Mouse (Mus musculus) neural tube, embryonic 10.5 days (tissue): ENCODE results near the gene Olfr1014.

Experiments
- DNase-seq: peaks from one replicate; pipeline ENCODE4 v3.0.0-alpha.2; 2017; ENCODE audit warnings: low spot score; ENCODE audit errors: extremely low spot score

The Olfr1014 gene

DNA sequence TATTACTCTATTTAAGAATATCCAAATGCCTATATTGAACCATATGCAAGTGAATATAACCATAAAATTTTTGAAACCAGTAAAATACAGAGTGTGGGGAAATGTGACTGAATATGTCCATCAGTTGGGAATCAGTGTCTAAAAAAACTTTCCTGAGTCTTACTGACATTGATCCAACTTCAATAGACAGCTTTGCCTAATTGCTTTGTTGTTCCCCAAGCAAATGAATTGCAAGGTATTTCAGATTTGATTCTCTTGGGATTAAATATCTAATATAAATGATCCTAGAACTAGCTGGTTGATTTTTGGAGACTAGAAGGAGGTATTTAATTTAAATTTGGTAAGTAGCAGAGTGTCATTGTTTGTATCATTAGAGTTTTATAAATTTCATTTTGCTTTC, at the start of gene Olfr1014:
Gene Olfr1014 (plus strand): TSS at position 301 of the 400 bp plus-strand sequence.
- DNase-seq: no peak

DNA sequence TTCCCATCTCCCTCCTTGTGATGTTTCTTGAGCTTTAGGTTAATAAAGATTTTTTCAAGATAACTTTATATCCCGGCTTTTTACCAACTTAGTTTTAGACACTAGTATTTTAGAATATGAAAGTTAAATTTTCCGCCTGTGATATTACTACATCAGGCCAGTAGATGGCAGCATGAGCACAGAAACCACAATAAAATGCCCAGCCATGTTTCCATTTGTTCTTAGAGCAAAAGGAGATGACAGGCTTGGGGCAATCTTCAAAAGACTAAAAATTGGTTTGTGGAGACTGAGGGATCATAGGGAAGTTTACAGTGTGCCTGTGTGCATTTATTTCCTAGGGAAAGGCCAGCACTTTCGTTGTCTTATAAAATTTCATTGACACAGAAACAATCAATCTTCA, 46.7 kb upstream of the Olfr1014 start:
- DNase-seq: peak; percentile 17

DNA sequence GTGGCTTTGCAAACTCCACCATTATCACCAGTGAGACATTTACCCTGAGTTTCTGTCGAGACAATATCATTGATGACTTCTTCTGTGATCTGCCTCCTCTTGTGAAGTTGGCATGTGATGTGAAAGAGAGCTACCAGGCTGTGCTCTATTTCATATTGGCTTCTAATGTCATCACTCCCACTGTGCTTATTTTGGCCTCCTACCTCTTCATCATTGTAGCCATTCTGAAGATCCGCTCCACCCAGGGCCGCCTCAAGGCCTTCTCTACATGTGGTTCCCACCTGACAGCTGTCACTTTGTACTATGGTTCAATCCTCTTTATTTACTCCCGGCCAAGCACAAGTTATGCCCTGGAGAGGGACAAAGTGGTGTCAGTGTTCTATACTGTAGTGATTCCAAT, 18.7 kb upstream of the Olfr1014 start:
- DNase-seq: no peak

DNA sequence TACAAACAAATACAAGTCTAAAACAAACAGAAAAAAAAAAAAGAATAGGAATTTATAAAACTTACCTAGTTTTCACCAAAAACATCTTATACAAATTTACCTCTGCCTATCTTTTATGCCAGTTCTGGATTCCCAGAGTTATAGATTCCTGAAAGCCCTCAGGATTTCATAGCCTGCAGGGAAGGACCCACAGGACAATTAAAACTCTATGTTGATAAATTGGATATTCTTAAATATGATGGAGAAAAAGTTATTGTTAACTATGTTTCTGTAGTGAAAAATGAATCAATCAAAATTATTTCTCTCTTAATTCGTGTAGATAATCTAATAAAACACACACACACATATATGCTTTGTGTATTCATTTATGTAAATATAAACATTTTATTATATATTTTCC, 9.8 kb upstream of the Olfr1014 start, which contains the start of gene Olfr1012:
Gene Olfr1012 (minus strand): TSS at position 101 of the 400 bp plus-strand sequence.
- no peak for DNase-seq

DNA sequence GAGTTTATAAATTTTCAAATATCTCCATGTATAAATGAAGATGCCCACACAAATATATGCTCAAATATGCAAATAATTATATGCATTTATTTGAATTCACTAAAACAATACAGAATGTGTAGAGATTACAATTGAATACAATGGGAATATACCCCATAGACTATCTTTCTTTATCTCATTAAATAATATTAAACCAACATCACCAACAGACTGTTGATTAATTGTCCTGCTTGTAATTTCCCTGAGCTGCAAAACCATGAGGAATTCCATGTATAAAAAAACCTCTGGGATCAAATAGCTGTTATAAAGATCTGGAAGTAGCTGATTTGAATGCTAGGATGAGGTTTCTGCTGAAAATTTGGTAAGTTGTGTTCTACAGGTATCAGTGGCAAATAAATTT, 5.7 kb upstream of the Olfr1014 start, which contains the start of gene Olfr1013:
Gene Olfr1013 (plus strand): TSS at position 301 of the 400 bp plus-strand sequence.
- DNase-seq: no peak

DNA sequence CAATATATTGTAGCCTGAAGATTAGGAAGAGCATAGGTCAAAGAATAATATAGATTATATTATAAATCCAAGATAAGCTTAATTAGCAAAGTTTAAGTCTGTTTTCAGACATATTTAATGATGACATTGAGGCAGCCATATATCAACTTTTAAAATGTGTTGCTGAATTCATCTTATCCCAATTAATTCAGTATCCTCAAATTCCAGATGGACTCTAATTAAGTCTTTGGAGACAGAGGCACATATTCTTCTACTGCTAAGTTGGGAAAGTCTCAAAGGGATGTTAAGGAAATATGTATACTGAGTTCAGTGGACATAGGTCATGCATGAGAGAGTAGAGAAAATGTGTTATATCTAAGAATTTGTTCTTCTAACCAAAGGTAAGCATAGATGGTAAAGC, 9.2 kb downstream of the Olfr1014 start, which contains the start of gene Olfr1015:
Gene Olfr1015 (plus strand): TSS at position 301 of the 400 bp plus-strand sequence.
- DNase-seq: no peak

DNA sequence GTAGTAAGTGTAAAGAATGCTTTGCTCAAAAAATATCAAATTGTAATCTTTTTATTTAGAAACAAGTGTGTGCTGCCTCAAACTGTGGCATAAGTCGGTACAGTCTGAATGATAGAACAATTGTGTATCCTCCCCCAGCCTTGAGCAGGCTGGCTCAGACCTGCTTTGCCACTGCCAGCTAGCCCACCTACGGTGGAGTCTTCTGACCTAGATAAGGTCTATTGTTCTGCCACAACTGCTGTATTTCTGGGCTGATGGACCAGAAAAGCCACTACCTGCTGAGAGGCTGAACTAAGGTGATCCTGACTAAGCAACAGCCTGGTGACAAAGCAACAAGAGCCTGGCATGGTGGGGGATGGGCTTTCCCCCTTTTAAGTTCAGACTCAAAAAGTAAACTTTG, 19.8 kb downstream of the Olfr1014 start:
- DNase-seq: no peak

DNA sequence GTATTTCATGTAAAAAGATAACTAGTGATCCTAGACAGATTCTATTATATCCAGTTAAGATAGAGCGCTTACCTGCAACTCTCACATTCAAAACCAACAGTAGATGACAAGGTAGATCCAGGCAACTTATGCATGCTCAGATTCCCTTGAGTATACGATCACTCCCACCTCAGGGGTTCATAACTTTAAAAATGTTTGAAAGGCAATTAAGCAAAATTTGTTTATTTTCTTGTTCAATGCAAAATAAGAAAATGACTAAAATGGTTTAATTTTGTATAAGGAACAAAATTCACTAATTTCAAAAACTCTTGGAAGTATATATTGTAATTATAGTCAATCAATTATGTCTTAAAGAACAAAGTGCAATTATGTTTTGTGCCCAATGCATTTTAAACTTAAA, 29.9 kb downstream of the Olfr1014 start, which contains the start of gene Olfr1016:
Gene Olfr1016 (minus strand): TSS at position 101 of the 400 bp plus-strand sequence.
- DNase-seq: no peak

DNA sequence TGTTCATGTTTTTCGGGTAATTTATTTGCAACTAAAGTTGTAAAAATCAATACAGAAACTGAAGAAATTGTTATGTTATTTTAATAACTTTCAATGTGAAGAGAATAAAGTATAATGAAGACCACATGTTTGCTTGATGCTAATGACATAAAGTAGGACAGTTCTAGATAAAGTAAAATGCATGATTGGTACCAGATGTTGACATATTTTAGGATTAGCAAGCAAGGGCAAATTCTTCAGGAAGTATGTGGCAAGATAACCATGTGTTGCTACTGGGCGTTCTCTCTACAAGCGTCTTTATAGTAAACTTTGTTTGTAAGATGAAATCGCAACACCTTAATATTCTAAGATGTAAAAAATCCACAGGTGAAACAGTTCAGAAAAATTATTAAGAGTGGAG, 32.0 kb downstream of the Olfr1014 start:
- no peak for DNase-seq

DNA sequence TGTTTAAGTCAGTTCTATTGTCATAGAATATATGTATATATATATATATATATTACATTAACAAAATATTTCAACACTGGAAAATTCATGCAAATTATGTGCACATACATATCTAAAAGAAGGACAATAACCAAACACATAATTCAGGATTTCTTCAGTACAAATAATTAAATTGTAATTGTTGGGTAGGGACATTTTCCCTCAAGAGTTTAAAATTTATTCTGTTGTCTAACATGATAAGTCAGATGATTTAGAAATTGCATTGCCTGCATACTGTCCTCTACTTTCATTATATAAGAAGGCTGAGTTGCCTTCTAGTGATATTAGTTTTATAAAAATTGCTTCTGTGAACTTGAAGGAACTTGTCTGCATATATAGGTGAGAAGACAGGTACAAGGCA, 45.7 kb downstream of the Olfr1014 start, which contains the start of gene Olfr1018:
Gene Olfr1018 (plus strand): TSS at position 301 of the 400 bp plus-strand sequence.
- DNase-seq: no peak
